Mouse (Mus musculus) v-Abl transformed pro-B cells (cell line): Measurements from ENCODE around the gene Adad1.

ENCODE experiments used
- in situ Hi-C, 2 experiments: fragments of 400-800 bp; cut with MboI; formaldehyde crosslinking; loops; one replicate each; pipeline ENCODE4 v1.15.1; 2025; ENCODE audit not compliant: unreplicated experiment in 2 of 2

Gene Adad1

GRCm38 (mm10) chr3:37158246-37158645 lies 94.9 kb downstream of the Adad1 start:
- in situ Hi-C loops: no loop called here

GRCm38 (mm10) chr3:37161096-37161495 lies 97.8 kb downstream of the Adad1 start:
- in situ Hi-C loops: no loop called here

DNA sequence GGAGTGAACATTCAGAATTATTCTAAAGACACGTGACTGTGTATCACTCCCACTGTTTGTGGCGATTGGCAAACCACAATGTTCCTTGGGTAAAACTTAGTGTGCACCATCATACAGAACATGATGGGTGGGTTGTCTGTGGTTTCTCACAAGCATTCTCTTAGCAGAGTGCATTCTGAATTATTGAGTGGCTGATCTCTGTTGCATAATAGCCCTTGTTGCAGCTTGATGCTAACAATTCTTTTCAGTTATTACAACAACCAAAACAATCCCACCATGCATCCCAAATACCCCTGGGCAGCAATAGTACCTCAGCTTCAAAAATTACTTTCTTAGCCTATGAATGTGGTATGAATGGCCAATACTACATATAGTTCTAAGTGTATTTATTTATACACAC lies 106.0 kb downstream of the Adad1 start:
- in situ Hi-C loops: no loop called here
